Mouse (Mus musculus) neural tube, embryonic 10.5 days (tissue): Measurements from ENCODE around the gene Nod2.

Source experiments
- DNase-seq: peaks from one replicate; pipeline ENCODE4 v3.0.0-alpha.2; 2017; ENCODE audit warnings: low spot score; ENCODE audit errors: extremely low spot score

The Nod2 gene

DNA sequence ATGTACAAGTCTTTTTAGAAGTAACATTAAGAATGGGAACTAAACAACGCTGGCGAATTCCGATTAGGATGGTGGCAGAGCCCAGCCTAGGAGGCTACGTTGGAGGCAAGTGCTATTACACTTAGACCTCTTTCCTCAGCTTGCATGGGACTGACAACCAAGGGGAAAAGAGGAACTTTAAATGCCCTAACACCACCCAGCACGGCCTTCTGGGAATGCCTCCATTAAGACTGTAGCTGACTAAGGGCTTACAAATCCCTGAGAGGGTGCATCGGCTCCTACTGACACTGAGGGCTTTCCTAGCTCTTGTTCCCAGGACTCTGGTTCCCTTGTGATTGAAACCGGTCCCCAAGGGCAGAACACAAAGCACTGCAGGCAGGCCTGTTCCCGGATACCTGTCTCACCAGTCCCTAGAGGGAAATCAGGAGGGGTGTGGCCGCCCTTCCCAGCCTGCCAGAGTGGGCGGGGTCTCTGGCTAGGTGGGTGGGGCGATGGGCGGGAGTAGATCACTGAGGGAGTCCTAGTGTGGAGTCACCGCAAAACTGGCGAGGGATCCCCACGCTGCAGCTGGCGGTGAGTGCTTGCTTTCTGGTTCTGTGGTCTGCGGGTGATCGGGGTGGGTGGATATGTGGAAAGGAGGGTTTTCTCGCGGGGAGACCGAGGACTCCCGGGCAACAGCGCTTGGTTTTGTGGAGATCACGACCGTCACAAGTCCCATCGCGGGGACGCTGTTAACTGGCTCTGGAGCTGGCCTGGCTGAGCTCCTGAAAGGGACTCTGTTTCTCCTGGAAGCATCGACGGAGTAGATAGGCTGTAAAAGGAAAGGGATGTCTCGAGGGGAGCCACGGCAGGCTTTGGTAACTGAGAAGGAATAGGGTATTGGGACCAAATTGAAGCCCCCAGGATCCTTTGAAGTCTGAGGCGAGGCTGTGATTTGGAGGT, at the start of gene Nod2:
Gene Nod2 (plus strand): TSS at position 479 of the 942 bp plus-strand sequence.
- DNase-seq: peak; percentile 69

DNA sequence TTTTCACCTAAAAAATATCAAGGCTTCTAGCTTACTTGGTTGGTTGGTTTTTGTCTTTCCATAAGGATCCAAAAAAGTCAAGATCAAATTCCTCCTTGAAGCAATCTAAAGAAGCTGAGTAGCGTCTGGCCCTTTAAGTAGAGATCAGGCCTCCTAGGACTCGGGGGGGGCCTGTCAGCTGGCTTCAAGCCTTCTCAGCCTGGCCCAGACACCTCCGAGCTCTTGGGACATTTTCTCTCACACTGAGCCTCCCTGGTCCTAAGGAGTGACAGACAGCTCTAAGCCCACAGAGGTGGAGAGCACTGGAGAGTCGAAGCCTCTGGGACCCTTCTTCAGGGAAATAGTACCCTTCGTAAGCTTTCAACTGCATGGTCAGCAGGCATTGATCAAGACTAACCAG, 48.5 kb upstream of the Nod2 start:
- DNase-seq: no peak

DNA sequence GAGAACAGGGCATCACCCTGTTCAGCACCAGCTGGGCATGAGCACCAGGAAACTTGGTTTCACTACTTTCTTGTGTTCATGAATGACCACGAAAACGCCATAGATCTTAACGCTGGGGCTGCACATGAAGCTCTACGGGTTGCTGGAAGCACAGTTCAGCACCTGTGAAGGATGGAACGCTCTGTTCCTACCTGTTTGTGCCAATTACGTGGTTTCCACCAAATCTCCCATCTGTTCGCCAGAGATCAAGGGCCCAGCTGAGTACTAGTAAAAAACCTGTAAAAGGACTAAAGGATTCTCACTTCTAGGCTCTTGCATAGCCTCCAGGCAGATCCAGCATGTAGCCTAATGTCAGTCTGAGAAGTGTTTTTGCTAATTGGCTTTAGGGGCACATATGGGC, 47.6 kb upstream of the Nod2 start:
- no peak for DNase-seq

DNA sequence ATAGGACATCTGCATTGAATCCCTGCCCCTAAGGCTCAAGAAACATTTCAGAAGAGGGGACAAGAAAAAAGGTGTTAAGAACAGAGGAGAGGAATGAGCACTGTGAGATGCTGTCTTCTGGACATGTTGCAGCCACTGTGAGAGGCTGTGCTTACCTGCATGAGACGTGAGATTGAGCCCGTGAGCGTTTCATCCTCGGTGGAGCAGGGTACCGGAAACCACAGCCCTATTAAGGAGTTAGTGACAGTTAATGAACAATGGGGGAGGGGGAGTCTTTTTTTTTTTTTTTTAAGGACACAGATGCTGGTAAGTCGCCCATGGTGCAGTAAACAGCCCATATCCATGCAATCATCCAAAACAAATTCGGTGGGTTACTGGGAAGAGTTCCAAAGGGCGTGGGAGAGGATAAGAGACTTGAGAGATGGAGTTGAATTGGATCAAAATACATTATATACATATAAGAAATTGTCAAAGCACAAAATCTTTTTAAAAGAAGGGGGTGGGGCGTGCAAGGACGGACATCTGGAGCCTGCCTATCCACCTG, 43.6 kb upstream of the Nod2 start:
- peak; percentile 31 for DNase-seq

DNA sequence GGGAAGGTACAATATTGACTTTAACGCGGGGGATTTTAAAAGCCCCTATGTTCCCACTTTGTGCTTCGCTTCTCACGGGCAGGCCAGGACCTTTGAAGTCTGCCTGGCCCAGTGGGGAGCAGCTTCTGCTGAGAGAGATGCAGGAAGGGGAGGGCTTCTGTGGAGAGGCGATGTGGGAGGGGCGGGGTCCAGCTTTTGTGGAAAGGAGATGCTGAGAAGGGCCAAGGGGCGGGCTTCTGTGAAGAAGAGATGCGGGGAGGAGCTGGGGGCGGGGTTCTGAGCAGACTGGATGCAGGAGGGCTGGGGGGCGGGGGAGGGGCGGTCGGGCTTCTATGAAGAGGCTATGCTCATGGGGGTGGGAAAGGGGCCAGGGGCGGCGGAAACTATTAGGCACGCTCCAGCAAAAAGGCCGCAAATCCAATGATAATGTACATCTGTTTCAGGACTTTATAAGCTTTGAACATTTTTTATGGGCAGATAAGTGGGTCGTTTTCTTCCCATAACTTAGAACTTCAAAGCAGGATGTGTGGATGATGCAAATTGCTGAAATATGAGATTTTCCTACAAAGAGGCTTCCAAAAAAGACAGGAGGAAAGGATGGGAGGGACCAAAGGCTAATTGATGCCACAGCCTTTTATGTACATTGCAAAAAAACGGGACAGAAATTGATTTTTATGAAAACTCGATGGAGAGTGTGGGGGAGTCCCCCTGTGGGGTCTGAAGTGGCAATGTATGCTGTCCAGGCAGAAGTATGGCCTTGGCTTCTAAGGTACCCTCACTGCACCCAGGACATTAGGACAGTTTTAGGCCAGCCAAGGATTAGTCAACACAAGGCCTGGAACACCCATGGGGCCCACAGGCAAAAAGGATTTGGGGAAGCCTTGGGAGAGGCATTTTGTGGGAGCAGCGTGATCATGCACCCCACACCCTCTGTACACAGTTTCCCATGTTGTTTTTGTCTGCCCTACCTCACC, 42.8 kb upstream of the Nod2 start:
- DNase-seq: peak; percentile 92

DNA sequence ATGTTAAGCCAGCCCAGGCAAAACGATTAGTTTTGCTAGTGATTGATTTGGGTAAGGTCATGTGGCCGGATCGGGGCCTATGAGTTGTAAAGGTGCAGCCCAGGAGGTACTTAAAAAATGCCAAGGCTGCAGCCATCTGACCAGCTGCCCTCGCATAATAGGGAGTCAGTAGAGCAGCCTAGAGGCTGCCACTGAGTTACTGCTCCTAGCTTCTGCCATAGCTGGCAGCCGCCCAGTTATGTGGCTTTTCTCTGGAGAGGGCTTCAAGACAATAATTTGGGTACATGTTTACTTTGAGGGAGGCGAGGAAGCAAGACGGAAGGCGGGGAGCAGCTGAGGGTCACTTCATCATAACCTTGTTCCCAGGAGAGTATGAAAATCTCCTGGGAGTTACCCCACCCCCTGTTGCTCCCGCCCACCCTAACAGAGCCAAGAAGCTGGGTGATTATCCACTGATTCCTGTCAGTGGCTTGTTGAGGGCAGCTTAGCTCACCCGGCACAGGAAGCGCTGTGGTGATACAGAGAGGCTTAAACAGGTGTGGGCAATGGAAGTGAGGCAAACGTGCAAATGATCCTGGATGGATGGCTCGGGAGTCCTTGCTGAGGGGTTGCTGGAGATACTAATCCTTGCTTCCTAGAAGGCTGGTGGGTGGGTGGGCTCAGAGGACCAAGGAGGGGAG, 41.6 kb upstream of the Nod2 start:
- no peak for DNase-seq

DNA sequence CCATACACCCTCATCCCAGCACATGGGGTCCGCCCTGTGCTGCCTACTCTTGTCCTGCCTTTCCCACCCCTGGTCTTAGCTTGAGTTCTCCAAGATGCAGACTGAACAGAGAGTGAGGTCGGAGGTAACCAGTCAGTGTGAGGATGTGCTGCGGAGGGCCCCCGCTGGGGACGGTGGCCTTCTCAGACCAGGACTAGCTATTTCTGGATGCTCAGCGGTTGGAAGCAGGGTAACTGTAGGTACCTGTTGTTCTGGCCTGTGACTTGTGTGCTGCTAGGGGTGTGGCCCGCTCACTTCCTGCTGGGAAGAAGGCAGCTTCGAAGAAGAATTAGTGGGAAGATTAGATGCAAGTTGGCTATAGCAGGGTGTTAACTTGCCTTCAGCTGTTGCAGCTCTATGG, 38.1 kb upstream of the Nod2 start:
- DNase-seq: no peak

DNA sequence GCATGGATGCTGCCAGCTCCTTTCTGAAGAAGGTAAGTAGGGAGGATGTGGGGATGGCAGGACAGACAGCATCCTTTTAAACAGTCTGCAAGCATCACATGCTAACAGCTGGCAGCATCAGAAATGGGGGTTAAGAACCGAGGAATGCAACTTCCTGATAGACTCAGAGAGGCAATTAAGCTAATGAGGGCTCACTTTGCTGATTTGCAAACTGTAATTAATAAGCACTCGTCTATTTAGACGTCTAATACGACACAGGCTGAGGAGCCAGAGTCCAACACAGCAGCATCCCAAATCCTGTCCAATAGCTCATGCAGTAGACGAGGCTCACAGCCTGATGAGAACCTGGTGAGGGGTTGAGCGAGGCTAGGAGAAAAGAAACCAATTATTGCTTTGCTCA, 36.8 kb upstream of the Nod2 start:
- no peak for DNase-seq

DNA sequence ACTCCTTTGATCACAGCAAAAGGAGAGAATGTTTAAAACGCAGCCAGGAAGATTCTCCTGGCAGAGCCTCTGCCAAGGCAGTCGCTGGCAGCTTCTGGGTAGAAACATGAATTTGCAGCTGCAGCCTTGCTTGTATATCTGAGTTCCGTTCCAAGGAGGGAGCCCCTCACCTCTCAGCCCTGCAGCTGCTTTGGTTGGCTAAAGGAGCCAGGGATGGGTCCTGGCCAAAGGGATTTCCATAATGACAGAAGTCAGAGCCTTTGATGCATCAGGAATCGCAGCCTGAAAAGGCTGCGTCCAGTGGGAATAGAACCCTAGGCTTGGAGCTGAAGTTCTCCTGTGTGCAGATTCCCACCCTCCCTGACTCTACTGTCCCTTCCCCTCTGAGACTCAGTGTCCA, 32.1 kb upstream of the Nod2 start:
- no peak for DNase-seq

DNA sequence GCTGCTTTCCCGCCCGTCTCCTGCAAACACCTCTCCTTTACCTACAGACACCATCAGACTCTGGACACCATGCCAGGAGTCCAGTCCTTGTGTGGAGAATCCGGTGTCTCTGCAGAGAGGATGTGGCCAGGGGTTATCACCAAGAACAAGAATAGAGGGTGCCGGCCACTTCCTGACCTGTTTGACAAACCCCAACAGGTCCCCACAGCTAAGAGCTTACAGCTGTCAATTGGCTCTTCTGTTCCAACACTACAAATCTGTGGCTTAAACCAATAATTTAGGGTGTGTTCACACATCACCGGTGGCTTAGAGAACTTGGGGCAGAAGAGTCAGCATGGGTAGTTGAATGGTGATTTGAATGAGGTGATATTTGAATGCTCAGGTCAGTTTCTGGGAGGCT, 28.5 kb upstream of the Nod2 start:
- DNase-seq: no peak

DNA sequence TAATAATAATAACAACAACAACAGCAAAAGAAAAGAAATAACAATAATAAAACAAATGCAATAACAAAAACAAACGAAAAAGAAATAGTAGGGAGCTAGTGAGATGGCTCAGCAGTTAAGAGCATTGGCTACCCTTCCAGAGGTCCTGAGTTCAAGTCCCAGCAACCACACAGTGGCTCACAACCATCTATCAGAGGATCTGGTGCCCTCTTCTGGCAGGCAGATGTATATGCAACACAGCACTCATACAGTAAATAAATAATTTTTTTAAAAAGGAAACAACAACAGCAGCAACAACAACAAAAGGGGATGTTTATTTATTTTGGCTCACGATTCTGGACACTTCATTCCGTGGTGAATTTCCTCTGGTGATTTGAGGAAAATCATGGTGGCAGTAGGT, 27.6 kb upstream of the Nod2 start:
- DNase-seq: no peak

DNA sequence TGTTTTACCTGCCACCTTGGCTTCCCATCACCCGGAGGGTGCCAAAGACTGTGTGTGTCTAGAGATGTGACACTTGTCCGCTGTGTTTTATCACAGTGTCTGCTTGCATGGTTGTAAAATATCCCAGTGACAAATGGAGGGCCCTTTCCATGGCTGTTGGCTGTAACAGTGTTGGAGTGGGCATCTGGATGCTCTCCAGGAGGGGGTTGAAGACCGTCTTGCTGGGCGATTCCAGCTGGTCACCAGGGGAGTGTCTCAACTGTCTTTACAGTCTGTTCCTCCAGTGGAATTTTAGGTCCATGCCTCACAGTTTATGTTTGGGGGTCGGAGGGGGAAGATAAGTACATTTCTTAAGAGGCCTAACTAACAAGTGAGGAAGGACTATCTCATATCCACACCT, 26.2 kb upstream of the Nod2 start:
- no peak for DNase-seq

DNA sequence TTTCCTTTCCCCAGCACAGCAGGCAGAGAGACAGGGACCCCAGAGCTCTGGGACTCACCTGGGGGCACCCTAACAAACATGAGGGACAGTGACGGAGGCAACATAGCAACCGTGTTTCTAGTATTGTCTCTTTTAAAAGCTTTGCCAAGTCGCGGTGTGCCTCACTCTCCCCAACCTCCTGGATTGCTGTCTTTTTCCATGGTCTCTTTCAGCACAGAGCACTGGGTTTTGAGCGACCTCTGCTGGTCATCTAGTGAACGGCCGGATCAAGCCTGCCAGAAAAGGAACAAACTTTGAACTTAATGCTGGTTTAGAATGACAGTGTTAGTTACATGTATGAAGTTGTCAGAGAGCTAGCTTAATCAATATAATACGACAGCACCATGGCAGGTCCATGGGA, 25.7 kb upstream of the Nod2 start:
- peak; percentile 82 for DNase-seq

DNA sequence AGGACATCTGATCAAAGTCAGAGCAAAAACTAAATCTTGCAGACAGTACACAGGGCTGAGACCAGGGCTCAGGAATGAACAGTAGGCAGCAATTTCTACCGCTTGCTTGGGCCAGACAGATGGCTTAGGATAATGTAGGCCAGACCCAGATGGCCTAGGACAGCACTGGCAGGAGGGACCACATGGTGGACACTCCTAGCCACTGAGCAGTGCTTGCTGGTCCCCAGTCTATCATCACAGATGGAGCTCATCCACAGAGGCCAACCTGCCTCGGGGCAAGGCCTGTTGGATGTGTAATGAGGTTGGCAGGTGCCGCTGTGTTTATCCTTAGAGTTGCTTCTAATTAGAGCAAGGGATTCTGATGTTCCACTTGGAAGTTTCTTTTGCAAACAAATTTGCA, 23.8 kb upstream of the Nod2 start:
- no peak for DNase-seq

DNA sequence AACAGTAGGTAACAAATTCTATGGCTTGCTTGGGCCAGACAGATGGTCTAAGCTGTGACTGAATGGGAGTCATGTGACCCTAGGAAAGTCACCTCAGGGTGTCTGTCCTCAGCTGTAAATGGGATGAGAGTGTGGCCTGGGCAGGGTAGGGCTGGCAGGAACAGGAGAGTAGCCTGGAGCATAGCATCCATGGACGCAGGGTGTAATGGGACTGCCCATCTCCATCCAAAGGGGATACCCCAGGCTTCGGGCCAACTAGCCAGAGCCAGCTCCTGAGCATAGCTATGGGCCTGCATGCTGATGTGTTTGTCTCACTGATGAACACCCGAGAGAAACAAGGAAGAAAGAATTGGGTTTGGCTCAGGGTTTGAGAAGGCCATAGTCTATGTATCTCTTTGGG, 22.8 kb upstream of the Nod2 start:
- no peak for DNase-seq

DNA sequence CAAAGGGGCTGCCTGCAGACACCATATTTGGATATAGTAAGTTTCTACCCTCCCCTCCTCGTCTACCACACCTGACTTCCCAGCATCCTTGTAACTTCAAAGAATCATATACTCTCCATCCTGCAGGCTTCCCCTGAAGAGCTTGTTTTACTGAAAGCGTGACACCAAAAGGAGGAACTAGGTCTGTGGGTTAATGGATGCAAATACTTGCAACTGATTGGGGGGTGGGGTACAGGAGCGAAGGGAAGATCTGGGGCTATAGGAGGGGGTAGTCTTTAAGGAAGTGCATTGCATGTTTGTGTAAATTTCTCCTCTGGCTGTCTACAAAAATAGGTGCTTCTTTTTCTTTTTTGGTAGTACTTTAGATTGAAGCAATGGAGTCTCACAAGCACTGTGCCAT, 20.7 kb upstream of the Nod2 start:
- DNase-seq: no peak

DNA sequence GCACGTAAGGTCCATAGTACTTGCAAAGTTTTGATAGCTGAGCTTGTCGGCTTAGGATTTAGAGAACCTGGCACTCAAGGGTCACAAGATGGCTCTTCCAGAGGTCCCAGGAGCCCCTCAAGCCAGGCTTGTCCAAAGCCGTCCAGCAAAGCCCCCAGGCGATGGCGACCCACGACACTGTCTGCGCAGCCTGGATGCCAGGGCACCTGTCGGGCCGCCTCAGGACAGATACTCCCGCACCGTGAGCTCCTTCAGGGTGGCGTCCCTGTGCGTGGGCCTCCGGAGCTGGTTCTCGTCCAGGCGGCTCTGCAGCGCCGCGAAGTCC, 20.2 kb upstream of the Nod2 start:
- DNase-seq: peak; percentile 69

DNA sequence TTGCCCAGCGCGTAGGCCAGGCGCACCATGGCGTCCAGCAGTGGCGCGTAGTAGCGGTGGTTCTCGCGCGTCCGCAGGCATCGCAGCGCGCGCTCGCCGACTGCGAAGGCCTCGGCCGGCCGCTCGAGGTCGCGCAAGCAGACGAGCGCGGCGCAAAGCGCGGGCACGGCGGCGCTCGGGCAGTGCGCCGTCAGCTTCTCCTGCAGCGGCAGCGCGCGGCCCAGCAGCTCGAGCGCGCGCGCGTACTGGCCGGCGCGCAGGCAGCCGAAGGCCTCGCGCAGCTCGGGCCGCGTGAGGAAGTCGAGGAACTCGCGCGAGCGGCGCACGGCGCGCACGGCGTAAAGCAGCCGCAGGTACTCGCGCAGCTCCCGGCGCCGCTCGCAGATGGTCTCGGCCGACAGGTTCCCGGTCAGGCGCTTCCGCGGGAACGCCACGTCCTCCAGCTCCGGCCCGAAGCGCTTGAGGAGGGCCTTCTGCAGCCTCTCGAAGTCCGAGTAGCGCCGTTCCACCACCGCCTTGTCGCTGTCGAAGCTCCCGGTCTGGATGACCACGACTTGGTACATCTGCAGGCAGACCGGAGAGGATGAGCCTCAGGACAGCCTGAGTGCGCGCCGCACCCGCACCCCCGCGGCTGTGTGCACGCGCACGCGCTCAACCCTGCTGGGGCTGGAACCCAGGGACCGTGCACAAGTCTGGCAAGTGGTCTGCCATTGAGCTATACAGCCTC, 19.7 kb upstream of the Nod2 start:
- DNase-seq: peak; percentile 75

DNA sequence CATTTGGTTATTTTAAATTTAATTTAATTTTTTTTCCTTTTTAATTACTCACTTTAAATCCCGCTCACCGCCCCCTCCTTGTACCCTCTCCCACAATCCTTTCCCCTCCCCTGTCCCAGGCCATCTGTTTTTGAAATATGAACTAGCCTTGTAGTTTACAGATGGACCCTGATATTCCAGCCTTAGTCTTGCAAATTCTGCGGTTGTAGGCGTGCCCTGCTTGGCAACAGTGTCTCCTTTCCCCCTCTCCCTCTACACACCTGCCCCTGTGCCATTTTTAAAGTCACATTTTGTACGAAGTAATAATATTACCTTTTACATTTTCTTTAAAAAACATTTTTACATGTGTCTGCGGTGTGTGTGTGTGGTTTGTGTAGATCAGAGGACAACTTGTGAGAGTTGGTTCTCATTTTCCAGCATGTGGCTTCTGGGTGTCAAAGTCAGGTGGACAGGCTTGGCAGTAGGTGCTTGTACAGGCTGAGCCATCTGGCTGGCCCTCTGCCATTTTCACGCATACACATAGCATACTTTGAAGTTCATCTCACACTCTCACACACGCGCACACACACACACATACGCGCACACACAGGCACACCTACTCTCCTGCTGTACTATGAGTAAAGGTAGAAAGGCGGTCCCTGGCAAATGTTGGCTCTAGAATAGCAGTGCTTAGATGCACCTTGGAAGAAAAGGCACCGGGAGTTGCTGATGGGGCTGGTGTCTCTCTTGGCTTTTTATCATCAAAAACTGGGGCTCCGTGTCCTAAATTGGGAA, 18.9 kb upstream of the Nod2 start:
- no peak for DNase-seq

DNA sequence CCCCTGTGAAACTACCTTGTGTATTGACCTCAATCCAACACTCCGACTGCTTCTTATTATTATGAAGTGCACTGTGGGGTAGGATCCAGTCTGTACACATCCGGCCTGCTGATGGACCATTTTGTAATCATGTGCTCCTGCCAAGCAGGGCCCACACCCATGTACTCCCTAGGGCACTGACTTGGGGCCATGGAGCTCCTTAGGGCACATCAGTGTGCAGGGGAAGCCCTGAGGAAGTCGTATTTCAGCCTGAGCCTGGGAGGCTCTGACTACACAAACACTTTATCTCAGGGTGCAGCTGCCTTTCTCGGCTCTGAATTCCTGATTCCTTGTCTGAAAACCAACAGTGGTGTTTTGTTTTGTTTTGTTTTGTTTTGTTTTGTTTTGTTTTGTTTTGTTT, 16.9 kb upstream of the Nod2 start:
- DNase-seq: no peak
